Mouse (Mus musculus) embryonic facial prominence, embryonic 14.5 days (tissue): ENCODE data around the gene Carns1. TPM values are rescaled to one million over a fixed set of nuclear protein-coding genes. Genes with fewer than 3 reads are reported as not detected.

Source experiments
- ATAC-seq: fragments of 200-750 bp; cut with Nextera tagmentation; 2 replicates; pipeline ENCODE4 v1.8.0; 2017; ENCODE audit warnings: low read depth, moderate number of reproducible peaks, moderate TSS enrichment
- DNase-seq: peaks from one replicate; pipeline ENCODE4 v3.0.0-alpha.2; 2015; ENCODE audit warnings: low spot score
- H3K27ac ChIP-seq: fragments of 300-500 bp; sonication (generic); replicated peaks from 2 replicates; pipeline ENCODE4 v1.5.1; 2014; ENCODE audit warnings: low read depth, mild to moderate bottlenecking, low read length, moderate library complexity
- H3K27me3 ChIP-seq: fragments of 300-500 bp; sonication (generic); replicated peaks from 2 replicates; pipeline ENCODE4 v1.6.1; 2014; ENCODE audit warnings: low read length; ENCODE audit not compliant: control insufficient read depth, insufficient read depth
- H3K36me3 ChIP-seq: fragments of 300-500 bp; sonication (generic); 2 replicates; pipeline ENCODE4 v1.6.1; 2014; ENCODE audit warnings: low read length, mixed read lengths; ENCODE audit not compliant: control insufficient read depth, insufficient read depth
- H3K4me1 ChIP-seq: fragments of 300-500 bp; sonication (generic); 2 replicates; pipeline ENCODE4 v1.6.1; 2014; ENCODE audit warnings: antibody characterized with exemption, low read length; ENCODE audit not compliant: control insufficient read depth, insufficient read depth
- H3K4me2 ChIP-seq: fragments of 300-500 bp; sonication (generic); 2 replicates; pipeline ENCODE4 v1.6.1; 2014; ENCODE audit warnings: low read depth, mild to moderate bottlenecking, low read length, moderate library complexity, mixed read lengths
- H3K4me3 ChIP-seq: fragments of 300-500 bp; sonication (generic); 2 replicates; pipeline ENCODE4 v1.5.1; 2014; ENCODE audit warnings: low read depth, mild to moderate bottlenecking, low read length
- H3K9ac ChIP-seq: fragments of 300-500 bp; sonication (generic); 2 replicates; pipeline ENCODE4 v1.6.1; 2014; ENCODE audit warnings: low read depth, mild to moderate bottlenecking, low read length, moderate library complexity, mixed read lengths
- H3K9me3 ChIP-seq: fragments of 300-500 bp; sonication (generic); 2 replicates; pipeline ENCODE4 v1.6.1; 2016; ENCODE audit warnings: low read length; ENCODE audit not compliant: control insufficient read depth
- WGBS: fragments of 180-500 bp; shearing (Covaris S2); extraction: QIAGEN DNeasy Blood & Tissue Kit; methylation state at CpG from one replicate; pipeline ENCODE4 v1.1.7; 2014; 5-methylcytosine and 5-hydroxymethylcytosine counted together
- polyA plus RNA-seq: library from polyadenylated mRNA; unstranded; fragments of >200 nt; fragmentation: Nextera tagmentation; extraction: Ambion mirVana; gene quantifications from 2 replicates; pipeline ENCODE4 v1.2.1, GENCODE M21; 2014

The Carns1 gene
- 4.3 and 5.3 TPM in 2 replicates for polyA plus RNA-seq

GRCm38 (mm10) chr19:4175368-4175947 is at the start of gene Carns1:
Gene Carns1, minus strand, starts transcription at chr19:4175479.
- Histone ChIP-seq H3K36me3 (no peaks in the 10 kb centered on the region), H3K9ac (peak within 1 kb of the TSS; percentile 5; the same call in 1 of the 2 replicates), H3K9me3 (no peaks in the 10 kb centered on the region), H3K4me1 (peaks cover 8% of the 10 kb centered on the region; the same call in 1 of the 2 replicates), H3K27me3 (no peaks in the 10 kb centered on the region), H3K4me2 (peak within 1 kb of the TSS; percentile 42), H3K4me3 (no peak within 1 kb of the TSS), H3K27ac (no peak within 1 kb of the TSS)
- DNase-seq, result peak; percentile 53
- WGBS, result 3% methylated on average over 10 of the region's 11 CpGs
- peak; percentile 69 for ATAC-seq

DNA sequence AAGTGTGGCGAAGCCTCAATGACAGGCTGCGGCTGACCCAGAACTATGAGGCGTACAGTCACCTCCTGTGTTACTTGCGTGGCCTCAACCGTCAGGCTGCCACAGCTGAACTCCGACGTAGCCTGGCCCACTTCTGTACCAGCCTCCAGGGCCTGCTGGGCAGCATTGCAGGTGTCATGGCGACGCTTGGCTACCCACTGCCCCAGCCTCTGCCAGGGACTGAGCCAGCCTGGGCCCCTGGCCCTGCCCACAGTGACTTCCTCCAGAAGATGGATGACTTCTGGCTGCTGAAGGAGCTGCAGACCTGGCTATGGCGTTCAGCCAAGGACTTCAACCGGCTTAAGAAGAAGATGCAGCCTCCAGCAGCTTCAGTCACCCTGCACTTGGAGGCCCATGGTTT is 46.9 kb upstream of the Carns1 start:
- Histone ChIP-seq H3K27me3 (no peaks in the 10 kb centered on the region), H3K4me3 (no peak overlapping the region), H3K27ac (no peak overlapping the region), H3K9ac (no peak overlapping the region), H3K9me3 (no peaks in the 10 kb centered on the region), H3K4me1 (peaks cover 38% of the 10 kb centered on the region), H3K36me3 (peaks cover 12% of the 10 kb centered on the region), H3K4me2 (no peak overlapping the region)
- DNase-seq (no peak), ATAC-seq (no peak)
- 78% methylated on average over 11 of the region's 11 CpGs for WGBS

- peak overlapping the region; percentile 35 for H3K9ac ChIP-seq
- DNase-seq (peak; percentile 61), ATAC-seq (peak; percentile 39)
- H3K27me3 ChIP-seq, result no peaks in the 10 kb centered on the region
- WGBS, result 30% methylated on average over 13 of the region's 14 CpGs
- H3K4me1 ChIP-seq, result peaks cover 44% of the 10 kb centered on the region
- peaks cover 12% of the 10 kb centered on the region for H3K36me3 ChIP-seq
- peak overlapping the region; percentile 28 for H3K4me2 ChIP-seq
- H3K4me3 ChIP-seq, result no peak overlapping the region
- peak overlapping the region; percentile 57 for H3K27ac ChIP-seq
- H3K9me3 ChIP-seq, result no peaks in the 10 kb centered on the region
Measured at GRCm38 (mm10) chr19:4220957-4221743, 45.9 kb upstream of the Carns1 start.

GRCm38 (mm10) chr19:4220416-4220815 is 45.1 kb upstream of the Carns1 start:
- ATAC-seq (peak; percentile 47; the same call in 1 of the 2 replicates), DNase-seq (no peak)
- Histone ChIP-seq H3K27me3 (no peaks in the 10 kb centered on the region), H3K27ac (peak overlapping the region; percentile 57), H3K4me3 (no peak overlapping the region), H3K36me3 (peaks cover 12% of the 10 kb centered on the region), H3K9ac (peak overlapping the region; percentile 35; the same call in 1 of the 2 replicates), H3K9me3 (no peaks in the 10 kb centered on the region), H3K4me2 (peak overlapping the region; percentile 28), H3K4me1 (peaks cover 46% of the 10 kb centered on the region)
- 47% methylated on average over 4 of the region's 4 CpGs for WGBS

- Histone ChIP-seq H3K27ac (peak overlapping the region; percentile 57; the same call in 1 of the 2 replicates), H3K36me3 (peaks cover 12% of the 10 kb centered on the region), H3K4me3 (no peak overlapping the region), H3K9ac (0 out of 2 replicates have a peak overlapping the region, but pooled peaks have one; percentile 35), H3K9me3 (no peaks in the 10 kb centered on the region), H3K27me3 (no peaks in the 10 kb centered on the region), H3K4me1 (peaks cover 46% of the 10 kb centered on the region), H3K4me2 (0 out of 2 replicates have a peak overlapping the region, but pooled peaks have one; percentile 28)
- 73% methylated on average over 6 of the region's 6 CpGs for WGBS
- no peak for DNase-seq
- ATAC-seq, result no peak
Measured at GRCm38 (mm10) chr19:4219943-4220342, 44.7 kb upstream of the Carns1 start.

- peaks cover 49% of the 10 kb centered on the region for H3K4me1 ChIP-seq
- no peak for ATAC-seq
- H3K9ac ChIP-seq, result no peak overlapping the region
- 61% methylated on average over 1 of the region's 1 CpGs for WGBS
- H3K4me2 ChIP-seq, result no peak overlapping the region
- no peak overlapping the region for H3K4me3 ChIP-seq
- DNase-seq, result no peak
- H3K36me3 ChIP-seq, result peaks cover 12% of the 10 kb centered on the region
- 0 out of 2 replicates have a peak overlapping the region, but pooled peaks have one; percentile 35 for H3K27ac ChIP-seq
- no peaks in the 10 kb centered on the region for H3K27me3 ChIP-seq
- H3K9me3 ChIP-seq, result no peaks in the 10 kb centered on the region
Measured at GRCm38 (mm10) chr19:4218784-4219183, 43.5 kb upstream of the Carns1 start.

GRCm38 (mm10) chr19:4218293-4218692 is 43.0 kb upstream of the Carns1 start:
- Histone ChIP-seq H3K36me3 (peaks cover 12% of the 10 kb centered on the region), H3K9me3 (no peaks in the 10 kb centered on the region), H3K4me2 (0 out of 2 replicates have a peak overlapping the region, but pooled peaks have one; percentile 84), H3K4me1 (peaks cover 54% of the 10 kb centered on the region), H3K9ac (no peak overlapping the region), H3K4me3 (no peak overlapping the region), H3K27ac (peak overlapping the region; percentile 42; the same call in 1 of the 2 replicates), H3K27me3 (no peaks in the 10 kb centered on the region)
- WGBS, result 79% methylated on average over 11 of the region's 11 CpGs
- DNase-seq (no peak), ATAC-seq (no peak)

GRCm38 (mm10) chr19:4217855-4218254 is 42.6 kb upstream of the Carns1 start:
- Histone ChIP-seq H3K4me2 (peak overlapping the region; percentile 84; the same call in 1 of the 2 replicates), H3K4me3 (no peak overlapping the region), H3K36me3 (peaks cover 12% of the 10 kb centered on the region), H3K4me1 (peaks cover 59% of the 10 kb centered on the region), H3K27me3 (no peaks in the 10 kb centered on the region), H3K27ac (peak overlapping the region; percentile 69; the same call in 1 of the 2 replicates), H3K9ac (no peak overlapping the region), H3K9me3 (no peaks in the 10 kb centered on the region)
- no peak for ATAC-seq
- WGBS, result 32% methylated on average over 3 of the region's 3 CpGs
- DNase-seq, result no peak
